Mouse (Mus musculus): ENCODE data around the gene Agtr1a.
A peak's percentile ranks its signal among the peaks of the same experiment; 100 is the strongest.

The Agtr1a gene

GRCm38 (mm10) chr13:30336148-30336801 lies at the start of gene Agtr1a:
Gene Agtr1a, plus strand, starts transcription at chr13:30336441.
- peak; percentile 75 for DNase-seq (ENCODE audit: low read depth, low spot score)

GRCm38 (mm10) chr13:30310221-30310620 lies 26.0 kb upstream of the Agtr1a start:
- no peak for DNase-seq (ENCODE audit: low read depth, low spot score)

GRCm38 (mm10) chr13:30324669-30325346 lies 11.4 kb upstream of the Agtr1a start:
- no peak for DNase-seq (ENCODE audit: low read depth, low spot score)

- no peak for DNase-seq (ENCODE audit: low read depth, low spot score)
Observed at GRCm38 (mm10) chr13:30331061-30331460, 5.2 kb upstream of the Agtr1a start.

GRCm38 (mm10) chr13:30331851-30332250 lies 4.4 kb upstream of the Agtr1a start:
- no peak for DNase-seq (ENCODE audit: low read depth, low spot score)

GRCm38 (mm10) chr13:30332581-30332980 lies 3.7 kb upstream of the Agtr1a start:
- DNase-seq (ENCODE audit: low read depth, low spot score): no peak

- no peak for DNase-seq (ENCODE audit: low read depth, low spot score)
Observed at GRCm38 (mm10) chr13:30334667-30335066, 1.6 kb upstream of the Agtr1a start.

GRCm38 (mm10) chr13:30336913-30337312 lies 672 bp downstream of the Agtr1a start:
- peak; percentile 20 for DNase-seq (ENCODE audit: low read depth, low spot score)

GRCm38 (mm10) chr13:30337646-30338045 lies 1.4 kb downstream of the Agtr1a start:
- no peak for DNase-seq (ENCODE audit: low read depth, low spot score)

GRCm38 (mm10) chr13:30338576-30338975 lies 2.3 kb downstream of the Agtr1a start:
- no peak for DNase-seq (ENCODE audit: low read depth, low spot score)

- DNase-seq (ENCODE audit: low read depth, low spot score): no peak
Observed at GRCm38 (mm10) chr13:30339927-30340326, 3.7 kb downstream of the Agtr1a start.

GRCm38 (mm10) chr13:30341987-30342898 lies 6.0 kb downstream of the Agtr1a start:
- no peak for DNase-seq (ENCODE audit: low read depth, low spot score)

- no peak for DNase-seq (ENCODE audit: low read depth, low spot score)
Observed at GRCm38 (mm10) chr13:30345427-30345913, 9.2 kb downstream of the Agtr1a start.

GRCm38 (mm10) chr13:30346881-30347280 lies 10.6 kb downstream of the Agtr1a start:
- DNase-seq (ENCODE audit: low read depth, low spot score): no peak

GRCm38 (mm10) chr13:30348306-30348705 lies 12.1 kb downstream of the Agtr1a start:
- DNase-seq (ENCODE audit: low read depth, low spot score): no peak

- DNase-seq (ENCODE audit: low read depth, low spot score): no peak
Observed at GRCm38 (mm10) chr13:30351966-30352365, 15.7 kb downstream of the Agtr1a start.

GRCm38 (mm10) chr13:30354991-30355580 lies 18.8 kb downstream of the Agtr1a start:
- DNase-seq (ENCODE audit: low read depth, low spot score): no peak

- no peak for DNase-seq (ENCODE audit: low read depth, low spot score)
Observed at GRCm38 (mm10) chr13:30355979-30356378, 19.7 kb downstream of the Agtr1a start.

- DNase-seq (ENCODE audit: low read depth, low spot score): no peak
Observed at GRCm38 (mm10) chr13:30358456-30359168, 22.4 kb downstream of the Agtr1a start.

GRCm38 (mm10) chr13:30359886-30360285 lies 23.6 kb downstream of the Agtr1a start:
- no peak for DNase-seq (ENCODE audit: low read depth, low spot score)

GRCm38 (mm10) chr13:30361002-30361401 lies 24.8 kb downstream of the Agtr1a start:
- DNase-seq (ENCODE audit: low read depth, low spot score): no peak
